Mouse (Mus musculus) kidney, adult 2 months (tissue): ENCODE data around the gene Sema4f. TPM values are rescaled to one million over a fixed set of nuclear protein-coding genes. Genes with fewer than 3 reads are reported as not detected.
A peak's percentile ranks its signal among the peaks of the same experiment; 100 is the strongest.

Experiments used
- DNase-seq: peaks from one replicate; pipeline ENCODE4 v3.0.0; 2021
- H3K27ac ChIP-seq: fragments of 200-500 bp; 2 replicates; pipeline ENCODE4 v1.5.1; 2012; ENCODE audit warnings: low read depth, low read length, control low read depth, inconsistent platforms; ENCODE audit not compliant: insufficient read depth
- H3K27me3 ChIP-seq: fragments of 200-500 bp; replicated peaks from 2 replicates; pipeline ENCODE4 v1.6.1; 2012; ENCODE audit warnings: mild to moderate bottlenecking, moderate library complexity, low read length, inconsistent platforms; ENCODE audit not compliant: control insufficient read depth, insufficient read depth
- H3K36me3 ChIP-seq: fragments of 200-500 bp; 2 replicates; pipeline ENCODE4 v1.6.1; 2012; ENCODE audit warnings: mild to moderate bottlenecking, moderate library complexity, low read length, inconsistent platforms; ENCODE audit not compliant: control insufficient read depth, insufficient read depth
- H3K4me1 ChIP-seq: fragments of 200-500 bp; 2 replicates; pipeline ENCODE4 v1.6.1; 2011; ENCODE audit warnings: low read length; ENCODE audit not compliant: control insufficient read depth, insufficient read depth
- H3K4me3 ChIP-seq: fragments of 200-500 bp; 2 replicates; pipeline ENCODE4 v1.5.1; 2011; ENCODE audit warnings: mild to moderate bottlenecking, low read depth, low read length, control low read depth; ENCODE audit not compliant: insufficient read depth
- CTCF ChIP-seq: fragments of 200-500 bp; conservative IDR thresholded peaks from 2 replicates; pipeline ENCODE4 v1.5.1; 2011; ENCODE audit warnings: low read depth, mild to moderate bottlenecking, control low read depth, low read length, moderate library complexity, mixed read lengths; ENCODE audit not compliant: insufficient read depth, insufficient read length
- POLR2A ChIP-seq: fragments of 200-500 bp; IDR thresholded peaks from one replicate; pipeline ENCODE4 v1.6.1; 2011; ENCODE audit warnings: low read depth, low read length, control low read depth
- WGBS: fragments of 180-500 bp; shearing (Covaris S2); methylation state at CpG from one replicate; pipeline ENCODE4 v1.1.7; 2018; 5-methylcytosine and 5-hydroxymethylcytosine counted together
- polyA plus RNA-seq: library from polyadenylated mRNA; depleted of rRNA; stranded (reverse); fragments of >200 nt; gene quantifications from 2 replicates; pipeline ENCODE4 v1.2.3, GENCODE M21; 2012

Gene Sema4f
- polyA plus RNA-seq, 1 experiment, result 0.28 TPM

GRCm38 (mm10) chr6:82884570-82884969 lies 55.0 kb downstream of the Sema4f start:
- H3K27ac ChIP-seq, result no peak overlapping the region
- 61% methylated on average over 3 of the region's 3 CpGs for WGBS
- H3K27me3 ChIP-seq, result no peaks in the 10 kb centered on the region
- no peak for DNase-seq
- no peaks in the 10 kb centered on the region for H3K4me1 ChIP-seq
- H3K36me3 ChIP-seq, result no peaks in the 10 kb centered on the region
- TF ChIP-seq CTCF (no peak), POLR2A (no peak)
- H3K4me3 ChIP-seq, result no peak overlapping the region

- Histone ChIP-seq H3K27ac (no peak overlapping the region), H3K4me3 (no peak overlapping the region), H3K27me3 (no peaks in the 10 kb centered on the region), H3K4me1 (no peaks in the 10 kb centered on the region), H3K36me3 (no peaks in the 10 kb centered on the region)
- peak; percentile 51 for DNase-seq
- peak; percentile 65 for TF ChIP-seq CTCF
- no peak for TF ChIP-seq POLR2A
- 30% methylated on average over 21 of the region's 21 CpGs for WGBS
Observed at GRCm38 (mm10) chr6:82881485-82882096, 58.0 kb downstream of the Sema4f start.

- H3K36me3 ChIP-seq, result no peaks in the 10 kb centered on the region
- H3K4me1 ChIP-seq, result no peaks in the 10 kb centered on the region
- 95% methylated on average over 3 of the region's 3 CpGs for WGBS
- H3K27me3 ChIP-seq, result no peaks in the 10 kb centered on the region
- no peak overlapping the region for H3K27ac ChIP-seq
- no peak for DNase-seq
- TF ChIP-seq POLR2A (no peak), CTCF (peak; percentile 28; the same call in 1 of the 2 replicates)
- H3K4me3 ChIP-seq, result no peak overlapping the region
Observed at GRCm38 (mm10) chr6:82880807-82881206, 58.8 kb downstream of the Sema4f start.

GRCm38 (mm10) chr6:82879463-82880089 lies 60.0 kb downstream of the Sema4f start:
- peak; percentile 13 for DNase-seq
- Histone ChIP-seq H3K27ac (no peak overlapping the region), H3K4me3 (no peak overlapping the region), H3K36me3 (no peaks in the 10 kb centered on the region), H3K27me3 (no peaks in the 10 kb centered on the region), H3K4me1 (no peaks in the 10 kb centered on the region)
- WGBS, result 25% methylated on average over 11 of the region's 11 CpGs
- TF ChIP-seq CTCF, result no peak
- no peak for TF ChIP-seq POLR2A

- Histone ChIP-seq H3K27ac (no peak overlapping the region), H3K4me3 (no peak overlapping the region), H3K36me3 (no peaks in the 10 kb centered on the region), H3K27me3 (no peaks in the 10 kb centered on the region), H3K4me1 (no peaks in the 10 kb centered on the region)
- TF ChIP-seq POLR2A (no peak), CTCF (no peak)
- no peak for DNase-seq
- 57% methylated on average over 6 of the region's 6 CpGs for WGBS
Observed at GRCm38 (mm10) chr6:82875509-82875935, 64.0 kb downstream of the Sema4f start.

GRCm38 (mm10) chr6:82872332-82872707 lies 67.2 kb downstream of the Sema4f start:
- no peak overlapping the region for H3K4me3 ChIP-seq
- 77% methylated on average over 6 of the region's 6 CpGs for WGBS
- no peaks in the 10 kb centered on the region for H3K36me3 ChIP-seq
- no peaks in the 10 kb centered on the region for H3K4me1 ChIP-seq
- no peak for DNase-seq
- TF ChIP-seq CTCF, result no peak
- TF ChIP-seq POLR2A, result no peak
- no peaks in the 10 kb centered on the region for H3K27me3 ChIP-seq
- H3K27ac ChIP-seq, result no peak overlapping the region

GRCm38 (mm10) chr6:82871632-82872331 lies 67.8 kb downstream of the Sema4f start:
- TF ChIP-seq POLR2A, result no peak
- TF ChIP-seq CTCF, result no peak
- Histone ChIP-seq H3K4me1 (no peaks in the 10 kb centered on the region), H3K4me3 (no peak overlapping the region), H3K27me3 (no peaks in the 10 kb centered on the region), H3K27ac (no peak overlapping the region), H3K36me3 (no peaks in the 10 kb centered on the region)
- WGBS, result 13% methylated on average over 5 of the region's 5 CpGs
- peak; percentile 6 for DNase-seq
